In genomic region chr11:32331075-32331474, GRCm38 (mm10) we compare ENCODE assay signal across 9 mouse cellular contexts. TPM values are rescaled to one million over a fixed set of nuclear protein-coding genes. Genes with fewer than 3 reads are reported as not detected.
A peak's percentile ranks its signal among the peaks of the same experiment; 100 is the strongest.
DNase-seq lines count a peak whose midpoint lies in the region; ATAC-seq lines count a peak whose summit lies in the region.
"Had no signal": no experiment of that assay in that cellular context is flagged by ENCODE, and none has a peak within 500 bp of the region (broad histone marks: within the 10 kb centered on the region; RNA-seq: fewer than 3 reads in every experiment).

No protein-coding gene starts in this region.

- H3K4me3 ChIP-seq in hindbrain, embryonic 13.5 days, result no peak overlapping the region
- no peak overlapping the region for H3K4me3 ChIP-seq in hindbrain, embryonic 10.5 days
- no peak overlapping the region for H3K4me3 ChIP-seq in embryonic facial prominence, embryonic 15.5 days (replicated peaks)
- no peak overlapping the region for H3K4me3 ChIP-seq in intestine, embryonic 15.5 days (replicated peaks)
- H3K4me3 ChIP-seq in forebrain, embryonic 12.5 days (replicated peaks), result no peak overlapping the region

- peak; percentile 32; the same call in 1 of the 2 replicates for ATAC-seq in hindbrain, embryonic 13.5 days (ENCODE audit: low FRiP score)
- ATAC-seq in embryonic facial prominence, embryonic 15.5 days (ENCODE audit: insufficient number of reproducible peaks, low FRiP score, low TSS enrichment, low read depth), result no peak
- ATAC-seq in intestine, embryonic 15.5 days, result 0 out of 2 replicates have a peak, but pooled peaks have one; percentile 55
- ATAC-seq in frontal cortex, adult (ENCODE audit: low TSS enrichment), result no peak
- no peak for ATAC-seq in forebrain, embryonic 12.5 days (ENCODE audit: low FRiP score)

- 0 out of 2 replicates have a peak overlapping the region, but pooled peaks have one; percentile 3 for H3K4me2 ChIP-seq in hindbrain, embryonic 13.5 days
- H3K4me2 ChIP-seq in embryonic facial prominence, embryonic 15.5 days (replicated peaks), result no peak overlapping the region
- no peak overlapping the region for H3K4me2 ChIP-seq in intestine, embryonic 15.5 days (replicated peaks)
- no peak overlapping the region for H3K4me2 ChIP-seq in forebrain, embryonic 12.5 days

- 37% methylated on average over 6 of the region's 6 CpGs for WGBS in hindbrain, embryonic 13.5 days
- WGBS in hindbrain, embryonic 10.5 days, result 57% methylated on average over 6 of the region's 6 CpGs
- 55% methylated on average over 6 of the region's 6 CpGs for WGBS in embryonic facial prominence, embryonic 15.5 days
- WGBS in intestine, embryonic 15.5 days, result 60% methylated on average over 6 of the region's 6 CpGs
- WGBS in forebrain, embryonic 12.5 days, result 65% methylated on average over 6 of the region's 6 CpGs

- no peaks in the 10 kb centered on the region for H3K36me3 ChIP-seq in hindbrain, embryonic 13.5 days
- no peaks in the 10 kb centered on the region for H3K36me3 ChIP-seq in hindbrain, embryonic 10.5 days
- no peaks in the 10 kb centered on the region for H3K36me3 ChIP-seq in embryonic facial prominence, embryonic 15.5 days
- no peaks in the 10 kb centered on the region for H3K36me3 ChIP-seq in intestine, embryonic 15.5 days
- H3K36me3 ChIP-seq in forebrain, embryonic 12.5 days (replicated peaks), result no peaks in the 10 kb centered on the region

- H3K27me3 ChIP-seq in hindbrain, embryonic 13.5 days, result 0 out of 2 replicates have a peak, but pooled peaks cover 6% of the 10 kb centered on the region
- no peaks in the 10 kb centered on the region for H3K27me3 ChIP-seq in hindbrain, embryonic 10.5 days (ENCODE audit: insufficient read depth, poor library complexity, severe bottlenecking)
- H3K27me3 ChIP-seq in embryonic facial prominence, embryonic 15.5 days, result no peaks in the 10 kb centered on the region
- no peaks in the 10 kb centered on the region for H3K27me3 ChIP-seq in intestine, embryonic 15.5 days (replicated peaks)
- 0 out of 2 replicates have a peak, but pooled peaks cover 3% of the 10 kb centered on the region for H3K27me3 ChIP-seq in forebrain, embryonic 12.5 days

- H3K9me3 ChIP-seq in hindbrain, embryonic 13.5 days, result no peaks in the 10 kb centered on the region
- H3K9me3 ChIP-seq in hindbrain, embryonic 10.5 days, result 0 out of 2 replicates have a peak, but pooled peaks cover 2% of the 10 kb centered on the region
- no peaks in the 10 kb centered on the region for H3K9me3 ChIP-seq in embryonic facial prominence, embryonic 15.5 days (replicated peaks)
- no peaks in the 10 kb centered on the region for H3K9me3 ChIP-seq in intestine, embryonic 15.5 days
- H3K9me3 ChIP-seq in forebrain, embryonic 12.5 days, result no peaks in the 10 kb centered on the region

- H3K9ac ChIP-seq in hindbrain, embryonic 13.5 days, result no peak overlapping the region
- H3K9ac ChIP-seq in embryonic facial prominence, embryonic 15.5 days, result no peak overlapping the region
- H3K9ac ChIP-seq in intestine, embryonic 15.5 days, result no peak overlapping the region
- no peak overlapping the region for H3K9ac ChIP-seq in forebrain, embryonic 12.5 days

- no peak for DNase-seq in hindbrain, embryonic 10.5 days (ENCODE audit: low spot score)
- DNase-seq in lung, postnatal 14 days, result peak; percentile 56
- DNase-seq in frontal cortex, postnatal 10 days (ENCODE audit: low spot score in 2 of 2), result no peak

- H3K4me1 ChIP-seq in hindbrain, embryonic 13.5 days (replicated peaks), result peaks cover 12% of the 10 kb centered on the region
- 0 out of 2 replicates have a peak, but pooled peaks cover 4% of the 10 kb centered on the region for H3K4me1 ChIP-seq in hindbrain, embryonic 10.5 days (replicated peaks)
- peaks cover 8% of the 10 kb centered on the region; the same call in 1 of the 2 replicates for H3K4me1 ChIP-seq in embryonic facial prominence, embryonic 15.5 days
- H3K4me1 ChIP-seq in intestine, embryonic 15.5 days (replicated peaks), result 0 out of 2 replicates have a peak, but pooled peaks cover 9% of the 10 kb centered on the region
- H3K4me1 ChIP-seq in forebrain, embryonic 12.5 days, result peaks cover 6% of the 10 kb centered on the region; the same call in 1 of the 2 replicates

- H3K27ac ChIP-seq in hindbrain, embryonic 13.5 days, result peak overlapping the region; percentile 30; the same call in 1 of the 2 replicates
- H3K27ac ChIP-seq in hindbrain, embryonic 10.5 days, result no peak overlapping the region
- H3K27ac ChIP-seq in embryonic facial prominence, embryonic 15.5 days (replicated peaks), result 0 out of 2 replicates have a peak overlapping the region, but pooled peaks have one; percentile 39
- 0 out of 2 replicates have a peak overlapping the region, but pooled peaks have one; percentile 13 for H3K27ac ChIP-seq in intestine, embryonic 15.5 days
- no peak overlapping the region for H3K27ac ChIP-seq in forebrain, embryonic 12.5 days

RNA-seq across cellular contexts. Expression of gene Sh3pxd2b, which starts 16.5 kb away (rescaled TPM):
- 21.3 and 23.1 TPM in 2 replicates for polyA plus RNA-seq in hindbrain, embryonic 13.5 days (2015; fragmentation: Nextera tagmentation; extraction: Ambion mirVana)
- polyA plus RNA-seq in hindbrain, embryonic 10.5 days (2016; fragmentation: Nextera tagmentation; extraction: Ambion mirVana), result 29.7 and 30.8 TPM in 2 replicates
- 32.3 and 33.9 TPM in 2 replicates for polyA plus RNA-seq in embryonic facial prominence, embryonic 15.5 days (2015; fragmentation: Nextera tagmentation; extraction: Ambion mirVana)
- 12.9 and 13.5 TPM in 2 replicates for polyA plus RNA-seq in intestine, embryonic 15.5 days (2015; fragmentation: Nextera tagmentation; extraction: Ambion mirVana)
- 25.2 and 26.0 TPM in 2 replicates for polyA plus RNA-seq in forebrain, embryonic 12.5 days (2016; fragmentation: Nextera tagmentation; extraction: Ambion mirVana)

RNA-seq across cellular contexts. Expression of gene Hbq1a, which starts 31.2 kb away (rescaled TPM):
- 0.91 and 1.3 TPM in 2 replicates for polyA plus RNA-seq in hindbrain, embryonic 13.5 days (2015; fragmentation: Nextera tagmentation; extraction: Ambion mirVana)
- polyA plus RNA-seq in hindbrain, embryonic 10.5 days (2016; fragmentation: Nextera tagmentation; extraction: Ambion mirVana), result not detected in 2 replicates
- 0.67 and 0.84 TPM in 2 replicates for polyA plus RNA-seq in embryonic facial prominence, embryonic 15.5 days (2015; fragmentation: Nextera tagmentation; extraction: Ambion mirVana)
- 0.40 and 0.68 TPM in 2 replicates for polyA plus RNA-seq in intestine, embryonic 15.5 days (2015; fragmentation: Nextera tagmentation; extraction: Ambion mirVana)
- polyA plus RNA-seq in forebrain, embryonic 12.5 days (2016; fragmentation: Nextera tagmentation; extraction: Ambion mirVana), result 0.73 TPM in 1 of 2 replicates, not detected in the other
- polyA plus RNA-seq: limb, embryonic 11.5 days had no signal

RNA-seq across cellular contexts. Expression of gene Hba-a2, which starts 34.8 kb away (rescaled TPM):
- 5,965 and 6,511 TPM in 2 replicates for polyA plus RNA-seq in hindbrain, embryonic 13.5 days (2015; fragmentation: Nextera tagmentation; extraction: Ambion mirVana)
- polyA plus RNA-seq in hindbrain, embryonic 10.5 days (2016; fragmentation: Nextera tagmentation; extraction: Ambion mirVana), result 4,383 and 4,938 TPM in 2 replicates
- 11,613 and 14,789 TPM in 2 replicates for polyA plus RNA-seq in embryonic facial prominence, embryonic 15.5 days (2015; fragmentation: Nextera tagmentation; extraction: Ambion mirVana)
- 10,966 and 11,197 TPM in 2 replicates for polyA plus RNA-seq in intestine, embryonic 15.5 days (2015; fragmentation: Nextera tagmentation; extraction: Ambion mirVana)
- polyA plus RNA-seq in forebrain, embryonic 12.5 days (2016; fragmentation: Nextera tagmentation; extraction: Ambion mirVana), result 4,843 and 6,486 TPM in 2 replicates

RNA-seq across cellular contexts. Expression of gene Hbq1b, which starts 44.3 kb away (rescaled TPM):
- 0.68 and 1.4 TPM in 2 replicates for polyA plus RNA-seq in hindbrain, embryonic 13.5 days (2015; fragmentation: Nextera tagmentation; extraction: Ambion mirVana)
- polyA plus RNA-seq in hindbrain, embryonic 10.5 days (2016; fragmentation: Nextera tagmentation; extraction: Ambion mirVana), result 6.2 and 6.4 TPM in 2 replicates
- 0.77 and 1.3 TPM in 2 replicates for polyA plus RNA-seq in embryonic facial prominence, embryonic 15.5 days (2015; fragmentation: Nextera tagmentation; extraction: Ambion mirVana)
- 3.0 and 3.3 TPM in 2 replicates for polyA plus RNA-seq in intestine, embryonic 15.5 days (2015; fragmentation: Nextera tagmentation; extraction: Ambion mirVana)
- polyA plus RNA-seq in forebrain, embryonic 12.5 days (2016; fragmentation: Nextera tagmentation; extraction: Ambion mirVana), result 2.4 TPM in 2 replicates

RNA-seq across cellular contexts. Expression of gene Hba-a1, which starts 47.8 kb away (rescaled TPM):
- polyA plus RNA-seq in hindbrain, embryonic 13.5 days (2015; fragmentation: Nextera tagmentation; extraction: Ambion mirVana), result 2,436 and 2,656 TPM in 2 replicates
- 2,485 and 2,589 TPM in 2 replicates for polyA plus RNA-seq in hindbrain, embryonic 10.5 days (2016; fragmentation: Nextera tagmentation; extraction: Ambion mirVana)
- 4,298 and 5,653 TPM in 2 replicates for polyA plus RNA-seq in embryonic facial prominence, embryonic 15.5 days (2015; fragmentation: Nextera tagmentation; extraction: Ambion mirVana)
- polyA plus RNA-seq in intestine, embryonic 15.5 days (2015; fragmentation: Nextera tagmentation; extraction: Ambion mirVana), result 4,064 and 4,369 TPM in 2 replicates
- 2,326 and 2,947 TPM in 2 replicates for polyA plus RNA-seq in forebrain, embryonic 12.5 days (2016; fragmentation: Nextera tagmentation; extraction: Ambion mirVana)

Comparison
In these comparisons a context has a peak if more than half of its experiments do, and no peak if none do; other contexts are left out.
1. H3K27ac ChIP-seq: peak in hindbrain, embryonic 13.5 days (single experiment), embryonic facial prominence, embryonic 15.5 days (single experiment) and intestine, embryonic 15.5 days (single experiment); none in hindbrain, embryonic 10.5 days (single experiment) and forebrain, embryonic 12.5 days (single experiment).
2. ATAC-seq: peak in hindbrain, embryonic 13.5 days (single experiment) and intestine, embryonic 15.5 days (single experiment); none in embryonic facial prominence, embryonic 15.5 days (single experiment), frontal cortex, adult (single experiment) and forebrain, embryonic 12.5 days (single experiment).